Mouse (Mus musculus) embryonic fibroblast, embryonic 13.5 days (primary cell): ENCODE results near the gene Slc51b.

ENCODE experiments used
- CTCF ChIP-seq: IDR thresholded peaks from 2 replicates; pipeline ENCODE4 v1.5.1; 2011; ENCODE audit warnings: mild to moderate bottlenecking, control low read depth, low read length, moderate library complexity, borderline replicate concordance; ENCODE audit not compliant: insufficient read depth
- POLR2A ChIP-seq: IDR thresholded peaks from 2 replicates; pipeline ENCODE4 v1.6.1; 2011; ENCODE audit warnings: low read depth, mild to moderate bottlenecking, control low read depth, low read length, moderate library complexity

GRCm38 (mm10) chr9:65386373-65387140 lies 36.2 kb downstream of the Slc51b start:
- TF ChIP-seq CTCF (no peak), POLR2A (no peak)
